Comparison of ENCODE assay signal across 8 mouse cellular contexts in genomic region chr8:106576849-106577555, GRCm38 (mm10). TPM values are rescaled to one million over a fixed set of nuclear protein-coding genes. Genes with fewer than 3 reads are reported as not detected.
DNase-seq lines count a peak whose midpoint lies in the region; ATAC-seq and TF ChIP-seq lines count a peak whose summit lies in the region.
"Had no signal": no experiment of that assay in that cellular context is flagged by ENCODE, and none has a peak within 500 bp of the region (broad histone marks: within the 10 kb centered on the region; RNA-seq: fewer than 3 reads in every experiment).

No protein-coding gene starts in this region.

- no peak overlapping the region for H3K4me2 ChIP-seq in midbrain, embryonic 11.5 days
- no peak overlapping the region for H3K4me2 ChIP-seq in midbrain, embryonic 15.5 days
- no peak overlapping the region; the same call in 1 of the 2 replicates for H3K4me2 ChIP-seq in liver, postnatal 0 days (ENCODE audit: low read depth, low read length)

- 62% methylated on average over 6 of the region's 6 CpGs for WGBS in midbrain, embryonic 11.5 days
- 50% methylated on average over 6 of the region's 6 CpGs for WGBS in midbrain, embryonic 15.5 days
- 19% methylated on average over 6 of the region's 6 CpGs for WGBS in liver, postnatal 0 days (ENCODE audit: insufficient replicate concordance)

- no peak for TF ChIP-seq CTCF in liver, postnatal 0 days (IDR thresholded peaks at IDR 0.05; ENCODE audit: low read depth)

- ATAC-seq in midbrain, embryonic 11.5 days (ENCODE audit: low FRiP score) = no peak
- ATAC-seq in midbrain, embryonic 15.5 days (replicated peaks) = no peak
- ATAC-seq in liver, postnatal 0 days = peak; percentile 29; the same call in 1 of the 2 replicates

- H3K9ac ChIP-seq in midbrain, embryonic 11.5 days (ENCODE audit: low read length) = no peak overlapping the region
- no peak overlapping the region for H3K9ac ChIP-seq in midbrain, embryonic 15.5 days
- no peak overlapping the region for H3K9ac ChIP-seq in liver, postnatal 0 days (replicated peaks)
- H3K9ac ChIP-seq: liver, embryonic 14.5 days had no signal

- no peak overlapping the region for H3K27ac ChIP-seq in midbrain, embryonic 11.5 days (ENCODE audit: low read depth, low read length)
- no peak overlapping the region for H3K27ac ChIP-seq in midbrain, embryonic 15.5 days
- no peak overlapping the region for H3K27ac ChIP-seq in liver, postnatal 0 days (ENCODE audit: low read depth)
- H3K27ac ChIP-seq: liver, embryonic 14.5 days had no signal

- H3K9me3 ChIP-seq in midbrain, embryonic 11.5 days (ENCODE audit: control insufficient read depth, low read length) = no peaks in the 10 kb centered on the region
- H3K9me3 ChIP-seq in midbrain, embryonic 15.5 days = no peaks in the 10 kb centered on the region
- H3K9me3 ChIP-seq in liver, postnatal 0 days (ENCODE audit: low read length) = no peaks in the 10 kb centered on the region

- H3K4me1 ChIP-seq in midbrain, embryonic 11.5 days (ENCODE audit: control insufficient read depth, insufficient read depth, low read length) = no peaks in the 10 kb centered on the region
- no peaks in the 10 kb centered on the region for H3K4me1 ChIP-seq in midbrain, embryonic 15.5 days
- peaks cover 17% of the 10 kb centered on the region for H3K4me1 ChIP-seq in liver, postnatal 0 days (ENCODE audit: insufficient read depth)

- DNase-seq in midbrain, embryonic 11.5 days (ENCODE audit: low spot score, missing footprints) = peak; percentile 72
- DNase-seq in gastrocnemius, adult 8-10 months (ENCODE audit: low spot score in 2 of 2) = peak; percentile 8
- DNase-seq in liver, postnatal 0 days = no peak
- DNase-seq in yolk sac, embryonic 10.5 days (ENCODE audit: low spot score) = peak; percentile 72
- DNase-seq in right cerebral cortex, postnatal 10 days (ENCODE audit: low spot score in 2 of 2) = no peak
- DNase-seq in right cerebral cortex, adult 18-20 months = no peak

- TF ChIP-seq EP300 in liver, postnatal 0 days (IDR thresholded peaks at IDR 0.05; ENCODE audit: low read depth) = no peak

- no peaks in the 10 kb centered on the region for H3K36me3 ChIP-seq in midbrain, embryonic 11.5 days (ENCODE audit: control insufficient read depth, insufficient read depth, low read length)
- no peaks in the 10 kb centered on the region for H3K36me3 ChIP-seq in midbrain, embryonic 15.5 days (replicated peaks)
- H3K36me3 ChIP-seq in liver, postnatal 0 days (replicated peaks; ENCODE audit: insufficient read depth, low read length) = no peaks in the 10 kb centered on the region

- H3K27me3 ChIP-seq in midbrain, embryonic 11.5 days (ENCODE audit: control insufficient read depth, insufficient read depth, low read length) = no peaks in the 10 kb centered on the region
- no peaks in the 10 kb centered on the region for H3K27me3 ChIP-seq in midbrain, embryonic 15.5 days (replicated peaks)
- H3K27me3 ChIP-seq in liver, postnatal 0 days (ENCODE audit: insufficient read depth, low read length) = no peaks in the 10 kb centered on the region

- no peak overlapping the region for H3K4me3 ChIP-seq in midbrain, embryonic 11.5 days (ENCODE audit: low read depth, low read length)
- no peak overlapping the region for H3K4me3 ChIP-seq in midbrain, embryonic 15.5 days
- no peak overlapping the region for H3K4me3 ChIP-seq in liver, postnatal 0 days (ENCODE audit: low read depth, low read length)

RNA-seq across cellular contexts. Expression of gene Gm10073, which starts 3.7 kb away (rescaled TPM):
- polyA plus RNA-seq in midbrain, embryonic 11.5 days (2014; fragmentation: Nextera tagmentation; extraction: Ambion mirVana) = 4.6 and 7.5 TPM in 2 replicates
- 5.7 and 9.6 TPM in 2 replicates for polyA plus RNA-seq in midbrain, embryonic 15.5 days (2015; fragmentation: Nextera tagmentation; extraction: Ambion mirVana)
- 100 to 1,000 TPM in 3 of 4 experiments, 10 to 100 TPM in 1; 99.2 to 128 (median 106) TPM for total RNA-seq in gastrocnemius, adult 8-10 months (2022)
- 7.2 and 7.3 TPM in 2 replicates for polyA plus RNA-seq in liver, postnatal 0 days (2015; fragmentation: Nextera tagmentation; extraction: Ambion mirVana)

RNA-seq across cellular contexts. Expression of gene Cdh1, which starts 26.1 kb away (rescaled TPM):
- 5.7 and 6.4 TPM in 2 replicates for polyA plus RNA-seq in midbrain, embryonic 11.5 days (2014; fragmentation: Nextera tagmentation; extraction: Ambion mirVana)
- 6.9 and 8.5 TPM in 2 replicates for polyA plus RNA-seq in midbrain, embryonic 15.5 days (2015; fragmentation: Nextera tagmentation; extraction: Ambion mirVana)
- total RNA-seq in gastrocnemius, adult 8-10 months (2022) = under 1 TPM; 0.11 to 0.38 (median 0.31) TPM
- 25.0 and 28.8 TPM in 2 replicates for polyA plus RNA-seq in liver, postnatal 0 days (2015; fragmentation: Nextera tagmentation; extraction: Ambion mirVana)

Comparison
In these comparisons a context has a peak if more than half of its experiments do, and no peak if none do; other contexts are left out.
1. DNase-seq: peak in midbrain, embryonic 11.5 days (single experiment), gastrocnemius, adult 8-10 months (2 of 2) and yolk sac, embryonic 10.5 days (single experiment); none in liver, postnatal 0 days (single experiment), right cerebral cortex, postnatal 10 days (0 of 2) and right cerebral cortex, adult 18-20 months (single experiment).